ENCODE assay signal across 9 mouse cellular contexts in genomic region chr10:40871301-40871700, GRCm38 (mm10).
"Had no signal": no experiment of that assay in that cellular context is flagged by ENCODE, and none has a peak within 500 bp of the region (broad histone marks: within the 10 kb centered on the region; RNA-seq: fewer than 3 reads in every experiment).

No protein-coding gene starts in this region.

- DNase-seq: kidney, adult 18-20 months; kidney, postnatal 10 days; kidney, postnatal 4 days; liver, embryonic 13.5 days; liver, postnatal 0 days; retina, postnatal 1 day; right cerebral cortex, postnatal 14 days; thymus, adult 2 months; thymus, postnatal 25 days had no signal
